Mouse (Mus musculus) heart, embryonic 10.5 days (tissue): ENCODE data around the gene Saa2. TPM values are rescaled to one million over a fixed set of nuclear protein-coding genes. Genes with fewer than 3 reads are reported as not detected.
"Not testable (repeated sequence)": the region's sequence is repeated elsewhere in the genome, so short reads cannot be mapped to it uniquely, and the experiment has no call there.

Experiments used
- DNase-seq: peaks from one replicate; pipeline ENCODE4 v3.0.0-alpha.2; 2017; ENCODE audit warnings: low spot score
- H3K27ac ChIP-seq: fragments of 300-500 bp; sonication (generic); 2 replicates; pipeline ENCODE4 v1.5.1; 2016; ENCODE audit warnings: mild to moderate bottlenecking
- H3K27me3 ChIP-seq: fragments of 300-500 bp; sonication (generic); 2 replicates; pipeline ENCODE4 v1.6.1; 2016; ENCODE audit warnings: mild to moderate bottlenecking; ENCODE audit not compliant: poor library complexity, insufficient read depth, severe bottlenecking
- H3K36me3 ChIP-seq: fragments of 300-500 bp; sonication (generic); 2 replicates; pipeline ENCODE4 v1.6.1; 2016; ENCODE audit warnings: mild to moderate bottlenecking, moderate library complexity
- H3K4me1 ChIP-seq: fragments of 300-500 bp; sonication (generic); 2 replicates; pipeline ENCODE4 v1.6.1; 2016; ENCODE audit warnings: mild to moderate bottlenecking
- H3K4me3 ChIP-seq: fragments of 300-500 bp; sonication (generic); 2 replicates; pipeline ENCODE4 v1.5.1; 2016; ENCODE audit warnings: mild to moderate bottlenecking, moderate library complexity
- H3K9me3 ChIP-seq: fragments of 300-500 bp; sonication (generic); 2 replicates; pipeline ENCODE4 v1.6.1; 2016; ENCODE audit warnings: mild to moderate bottlenecking, moderate library complexity
- WGBS: fragments of 180-500 bp; shearing (Covaris S2); methylation state at CpG from one replicate; pipeline ENCODE4 v1.1.7; 2016; 5-methylcytosine and 5-hydroxymethylcytosine counted together
- polyA plus RNA-seq: library from polyadenylated mRNA; unstranded; fragments of >200 nt; fragmentation: Nextera tagmentation; extraction: Ambion mirVana; gene quantifications from 2 replicates; pipeline ENCODE4 v1.2.1, GENCODE M21; 2016

Saa2 gene
- polyA plus RNA-seq, 1 experiment from 2014 or later, result 2.5 TPM

DNA sequence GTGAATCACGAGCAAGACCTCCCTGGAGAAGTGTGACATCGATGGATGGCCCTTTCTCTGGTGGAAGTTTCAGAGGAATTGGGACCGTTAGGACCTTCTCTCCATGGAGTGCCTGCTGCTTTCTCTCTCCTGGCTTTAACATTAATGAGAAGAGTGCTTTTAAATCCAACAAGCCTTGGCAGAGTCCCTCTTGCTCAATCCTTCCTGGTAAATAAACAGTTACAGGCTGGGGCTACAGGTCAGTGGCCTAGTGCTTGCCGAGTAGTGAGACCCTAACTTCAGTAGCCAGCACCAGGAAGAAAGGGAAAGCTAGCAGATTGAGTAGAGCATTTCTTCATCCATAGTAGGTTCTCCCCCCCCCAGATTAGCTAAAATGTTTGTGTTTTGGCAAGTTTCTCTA lies 19.1 kb upstream of the Saa2 start, which contains the start of gene Saa4:
Gene Saa4 (minus strand): TSS at position 146 of the 400 bp plus-strand sequence.
- peaks cover 7% of the 10 kb centered on the region; the same call in 1 of the 2 replicates for H3K4me1 ChIP-seq
- no peak for DNase-seq
- no peak within 1 kb of the TSS for H3K4me3 ChIP-seq
- no peaks in the 10 kb centered on the region; the same call in 1 of the 2 replicates for H3K27me3 ChIP-seq
- no peaks in the 10 kb centered on the region for H3K36me3 ChIP-seq
- H3K27ac ChIP-seq, result no peak within 1 kb of the TSS
- no peaks in the 10 kb centered on the region for H3K9me3 ChIP-seq
- WGBS, result 67% methylated on average over 4 of the region's 4 CpGs

DNA sequence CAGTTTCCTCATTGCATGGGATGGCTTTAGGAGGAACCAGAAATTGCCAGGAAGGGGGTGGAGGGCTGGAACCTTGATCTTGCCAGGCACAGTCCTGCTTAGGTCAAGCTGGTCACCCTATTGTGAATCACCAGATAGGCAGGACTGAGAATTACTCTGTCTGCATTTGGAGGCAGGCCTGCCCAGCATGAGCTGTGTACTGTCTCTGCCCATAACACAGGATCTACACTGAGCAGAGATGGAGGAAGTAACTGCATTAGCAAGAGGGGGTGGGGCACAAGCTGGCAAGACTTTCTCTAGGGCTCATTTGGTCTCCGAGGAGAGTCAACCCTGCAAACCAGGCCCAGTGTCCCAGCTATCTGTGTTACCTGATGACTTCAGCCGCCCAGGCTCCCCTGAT lies 16.6 kb upstream of the Saa2 start:
- H3K27me3 ChIP-seq, result no peaks in the 10 kb centered on the region; the same call in 1 of the 2 replicates
- no peaks in the 10 kb centered on the region for H3K9me3 ChIP-seq
- 0 out of 2 replicates have a peak, but pooled peaks cover 4% of the 10 kb centered on the region for H3K4me1 ChIP-seq
- no peak overlapping the region for H3K27ac ChIP-seq
- no peak overlapping the region for H3K4me3 ChIP-seq
- 67% methylated on average over 2 of the region's 2 CpGs for WGBS
- no peak for DNase-seq
- H3K36me3 ChIP-seq, result no peaks in the 10 kb centered on the region

DNA sequence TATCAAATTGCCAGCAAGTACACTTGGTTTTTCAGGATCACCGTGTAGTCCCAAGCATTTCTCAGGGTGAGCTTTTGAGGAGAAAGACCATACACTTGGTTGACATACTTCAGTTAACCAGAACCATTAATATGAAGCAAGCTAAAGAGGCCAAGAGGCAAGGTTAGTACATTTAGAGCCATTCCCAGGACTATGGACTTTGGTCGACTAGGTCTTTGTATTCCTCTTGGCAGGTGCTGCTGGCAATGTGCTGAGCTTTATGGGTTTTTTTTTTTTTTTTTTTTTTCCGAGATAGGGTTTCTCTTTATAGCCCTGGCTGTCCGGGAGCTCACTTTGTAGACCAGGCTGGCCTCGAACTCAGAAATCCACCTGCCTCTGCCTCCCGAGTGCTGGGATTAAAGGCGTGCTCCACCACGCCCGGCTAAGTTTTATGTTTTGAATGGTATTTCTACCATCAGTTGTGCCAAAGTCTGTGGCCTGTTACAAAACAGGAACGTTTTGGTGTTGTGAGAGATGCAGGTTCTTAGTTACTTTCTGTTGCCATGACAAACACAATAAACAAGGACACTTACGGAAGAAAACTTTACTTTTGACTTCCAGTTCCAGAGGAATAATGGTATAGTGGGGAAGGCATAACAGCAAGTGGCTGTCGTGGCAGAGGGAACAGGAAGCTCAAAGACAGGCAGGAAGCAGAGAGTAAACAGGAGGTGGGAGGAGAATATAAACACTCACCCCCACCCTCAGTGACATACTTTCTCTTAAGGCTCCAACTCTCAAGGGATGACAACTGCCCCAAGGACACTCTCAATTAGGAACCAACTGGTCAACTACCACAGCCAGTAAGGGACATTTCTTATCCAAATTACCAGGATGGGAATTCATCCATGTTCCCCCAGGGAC lies 12.8 kb upstream of the Saa2 start:
- no peak for DNase-seq
- Histone ChIP-seq H3K27ac (no peak overlapping the region), H3K4me1 (0 out of 2 replicates have a peak, but pooled peaks cover 4% of the 10 kb centered on the region), H3K4me3 (no peak overlapping the region), H3K27me3 (no peaks in the 10 kb centered on the region; the same call in 1 of the 2 replicates), H3K36me3 (no peaks in the 10 kb centered on the region), H3K9me3 (no peaks in the 10 kb centered on the region)
- WGBS, result 70% methylated on average over 12 of the region's 12 CpGs

DNA sequence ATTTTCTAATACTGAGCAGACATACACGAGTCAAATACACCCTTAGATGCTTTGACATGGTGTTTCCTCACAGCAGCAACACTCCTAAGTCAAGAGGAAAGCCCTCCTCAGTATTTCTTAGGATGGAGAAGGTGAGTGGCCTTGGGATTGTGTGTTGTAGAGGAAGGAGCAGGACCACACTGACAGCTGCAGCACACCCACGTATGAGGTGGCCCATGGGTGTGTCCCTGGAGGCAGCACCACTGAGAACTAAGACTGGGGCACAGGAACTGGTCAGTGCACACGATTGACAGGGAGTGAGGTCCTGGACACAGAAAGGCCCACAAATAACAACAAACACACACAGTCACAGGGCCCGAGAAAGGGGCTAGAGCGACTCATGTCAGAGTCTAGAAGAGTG lies 11.5 kb upstream of the Saa2 start:
- 72% methylated on average over 5 of the region's 5 CpGs for WGBS
- H3K36me3 ChIP-seq, H3K9me3 ChIP-seq, H3K4me1 ChIP-seq, DNase-seq, H3K27me3 ChIP-seq, H3K27ac ChIP-seq, H3K4me3 ChIP-seq: not testable (repeated sequence)

DNA sequence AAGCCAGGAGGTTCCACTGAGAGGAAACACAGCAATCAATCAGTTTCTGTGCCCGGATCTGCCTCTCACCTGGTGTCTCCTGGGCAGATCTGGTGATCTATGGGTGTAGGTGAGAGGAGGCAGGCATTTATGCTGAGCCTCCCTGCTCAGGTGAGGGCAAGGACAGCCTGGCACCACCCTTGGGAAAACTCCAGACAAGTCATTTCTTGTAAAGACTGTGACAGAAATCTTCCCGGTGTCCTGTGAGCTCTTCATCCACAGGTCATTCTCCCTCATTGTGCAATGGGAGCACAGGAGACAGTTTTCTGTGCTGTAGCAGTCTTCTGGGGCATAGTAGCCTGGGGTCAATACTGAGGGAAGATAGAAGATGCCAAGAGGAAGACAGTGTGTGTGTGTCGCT lies 8.7 kb upstream of the Saa2 start, which contains the start of gene Saa1:
Gene Saa1 (minus strand): TSS at position 101 of the 400 bp plus-strand sequence.
- not testable (repeated sequence) for H3K4me3 ChIP-seq, DNase-seq
- WGBS, result 77% methylated on average over 3 of the region's 3 CpGs

DNA sequence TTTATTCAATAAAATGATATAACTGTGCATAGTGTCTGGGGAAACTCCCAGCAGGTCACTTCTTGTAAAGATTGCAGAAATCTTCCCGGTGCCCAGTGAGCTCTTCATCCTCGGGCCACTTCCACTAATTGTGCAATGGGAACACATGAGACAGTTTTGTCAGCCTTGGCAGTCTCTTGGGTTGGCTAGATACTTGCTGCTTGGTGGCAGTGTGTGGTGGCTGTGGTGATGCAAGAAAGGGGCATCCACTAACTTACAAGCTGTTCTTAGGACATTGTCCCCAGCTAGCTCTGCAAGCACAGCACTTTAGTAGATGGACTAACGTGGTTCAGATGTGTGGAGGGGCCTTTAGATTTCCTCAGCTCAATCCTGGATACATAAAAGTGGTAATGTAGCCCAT lies 5.8 kb upstream of the Saa2 start:
- Histone ChIP-seq H3K27ac (no peak overlapping the region), H3K27me3 (no peaks in the 10 kb centered on the region), H3K4me3 (no peak overlapping the region), H3K36me3 (no peaks in the 10 kb centered on the region), H3K4me1 (no peaks in the 10 kb centered on the region), H3K9me3 (no peaks in the 10 kb centered on the region)
- DNase-seq, result no peak
- 82% methylated on average over 3 of the region's 3 CpGs for WGBS

More for the DNA sequence above, 8.7 kb upstream of the Saa2 start, which contains the start of gene Saa1:
- H3K27ac ChIP-seq, H3K27me3 ChIP-seq, H3K36me3 ChIP-seq, H3K4me1 ChIP-seq, H3K9me3 ChIP-seq: not testable (repeated sequence)

DNA sequence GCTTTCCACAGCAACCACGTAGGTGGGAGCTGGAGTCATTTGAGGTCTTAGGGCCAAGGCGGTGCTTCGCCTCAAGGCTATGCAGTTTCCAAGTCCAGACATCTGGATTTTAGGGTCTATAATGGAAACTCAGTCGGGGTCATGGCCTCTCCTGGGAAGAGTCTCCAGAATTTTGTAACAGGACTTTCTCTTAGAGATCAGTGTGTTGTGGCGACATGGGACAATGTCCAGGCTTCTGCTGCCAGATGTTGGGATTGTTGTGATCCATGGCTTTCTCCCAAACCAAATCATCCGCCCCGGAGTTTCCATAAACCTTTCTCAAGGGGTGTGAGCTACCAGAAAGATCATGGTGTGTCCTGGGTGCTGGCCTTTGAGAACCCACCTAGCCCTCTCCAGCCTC lies 5.2 kb upstream of the Saa2 start:
- Histone ChIP-seq H3K27me3 (no peaks in the 10 kb centered on the region), H3K4me1 (no peaks in the 10 kb centered on the region), H3K9me3 (no peaks in the 10 kb centered on the region), H3K4me3 (no peak overlapping the region), H3K27ac (no peak overlapping the region), H3K36me3 (no peaks in the 10 kb centered on the region)
- DNase-seq, result no peak
- WGBS, result 82% methylated on average over 7 of the region's 7 CpGs

DNA sequence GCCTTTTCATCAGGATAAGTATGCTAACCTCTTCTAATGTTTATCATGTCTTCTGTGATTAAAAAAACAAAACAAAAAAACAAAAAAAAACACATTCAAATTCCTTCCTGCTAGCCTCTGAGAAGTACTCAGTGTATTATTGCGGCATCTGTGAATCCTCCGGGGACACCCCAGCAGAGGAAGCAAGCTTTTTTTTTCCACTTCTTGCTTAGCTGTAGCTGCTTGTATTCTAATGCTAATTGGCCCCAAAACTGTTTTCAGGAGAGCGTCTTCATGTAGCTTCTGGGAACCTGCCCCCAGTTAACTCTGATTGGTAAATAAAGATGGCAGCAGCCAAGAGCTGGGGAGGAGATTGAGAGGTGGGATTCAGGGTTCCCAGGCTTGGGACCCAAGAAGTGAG lies 3.1 kb upstream of the Saa2 start:
- Histone ChIP-seq H3K9me3 (no peaks in the 10 kb centered on the region), H3K4me3 (no peak overlapping the region), H3K27me3 (no peaks in the 10 kb centered on the region), H3K4me1 (no peaks in the 10 kb centered on the region), H3K27ac (no peak overlapping the region), H3K36me3 (no peaks in the 10 kb centered on the region)
- WGBS, result 60% methylated on average over 3 of the region's 3 CpGs
- DNase-seq, result no peak

DNA sequence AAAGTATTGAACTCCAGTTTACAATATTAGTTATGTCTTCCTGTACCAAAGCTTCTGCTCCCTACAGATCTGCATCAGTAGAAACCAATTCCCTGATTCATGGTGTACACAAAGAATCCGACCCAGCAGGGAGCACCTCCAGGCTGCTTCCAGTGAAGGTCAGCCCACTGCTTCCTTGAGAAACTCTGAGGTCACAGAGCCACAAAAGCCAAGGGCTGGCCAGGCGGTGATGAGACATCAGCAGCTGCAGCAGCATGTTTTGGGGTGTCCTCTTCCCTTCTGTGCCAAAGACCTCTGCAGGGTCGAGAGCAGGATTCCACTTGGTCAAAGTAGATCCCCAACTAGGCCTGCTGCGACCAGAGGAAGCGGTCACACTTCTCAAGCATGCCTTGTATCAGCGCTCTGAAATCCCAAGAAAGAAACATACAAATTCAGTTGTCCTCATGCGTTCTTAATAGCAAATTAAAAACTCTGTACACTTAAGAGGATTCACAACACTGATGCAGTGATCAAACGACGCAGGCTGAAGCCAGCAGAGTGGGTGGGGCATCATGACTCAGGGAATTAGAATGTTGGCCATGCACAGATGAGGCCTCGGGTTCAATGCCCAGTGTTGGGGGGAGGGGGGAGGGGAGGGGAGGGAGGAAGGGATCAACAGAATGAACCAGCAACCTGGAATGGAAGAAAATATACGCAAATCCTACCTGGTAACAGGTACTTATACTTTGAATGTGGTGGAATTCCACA lies 9.6 kb downstream of the Saa2 start:
- Histone ChIP-seq H3K4me3 (no peak overlapping the region), H3K27ac (no peak overlapping the region), H3K9me3 (no peaks in the 10 kb centered on the region), H3K27me3 (no peaks in the 10 kb centered on the region), H3K36me3 (peaks cover 63% of the 10 kb centered on the region), H3K4me1 (no peaks in the 10 kb centered on the region)
- DNase-seq, result no peak
- WGBS, result 68% methylated on average over 11 of the region's 11 CpGs

DNA sequence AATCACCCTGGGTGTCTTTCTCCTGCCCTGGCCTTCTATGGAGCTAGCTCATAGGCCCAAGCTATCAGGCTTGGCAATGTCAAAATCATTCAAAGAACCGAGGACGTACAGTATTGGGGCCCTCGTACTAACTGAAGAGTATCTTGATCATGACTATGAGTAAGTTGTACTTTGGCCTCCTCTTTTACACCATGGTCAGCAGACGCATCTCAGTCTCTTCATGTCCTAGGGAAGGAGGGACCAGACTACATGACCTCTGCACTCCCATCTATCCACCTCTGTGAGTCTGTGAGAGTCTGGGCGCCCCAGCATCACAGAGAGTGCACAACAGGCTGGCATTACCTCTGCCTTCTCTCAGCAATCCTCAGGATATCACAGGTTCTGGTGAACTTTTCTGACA lies 11.0 kb downstream of the Saa2 start:
- no peak for DNase-seq
- WGBS, result 90% methylated on average over 5 of the region's 5 CpGs
- H3K4me3 ChIP-seq, result no peak overlapping the region
- peaks cover 71% of the 10 kb centered on the region for H3K36me3 ChIP-seq
- no peak overlapping the region for H3K27ac ChIP-seq
- H3K4me1 ChIP-seq, result no peaks in the 10 kb centered on the region
- H3K27me3 ChIP-seq, result no peaks in the 10 kb centered on the region
- H3K9me3 ChIP-seq, result no peaks in the 10 kb centered on the region

DNA sequence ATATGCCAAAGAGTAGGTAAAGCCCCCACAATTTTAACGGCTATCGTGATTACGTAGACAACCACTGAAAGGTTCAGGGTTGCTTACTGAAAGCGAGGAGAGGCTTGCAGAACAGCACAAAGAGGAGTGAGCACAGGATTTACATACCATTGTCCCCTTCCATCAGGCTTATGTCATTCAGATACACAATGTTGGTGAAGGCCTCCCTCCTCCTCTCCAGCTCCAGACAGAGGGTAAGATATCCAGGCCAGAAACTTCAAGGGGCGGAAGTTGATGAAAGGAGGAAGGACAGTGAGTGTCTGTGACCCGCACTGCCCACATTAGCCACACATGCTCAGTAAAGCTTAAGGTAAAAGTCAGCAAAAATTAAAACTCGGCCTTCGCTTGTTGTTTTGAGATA lies 13.1 kb downstream of the Saa2 start:
- DNase-seq, result no peak
- H3K4me3 ChIP-seq, result no peak overlapping the region
- H3K36me3 ChIP-seq, result peaks cover 84% of the 10 kb centered on the region
- no peaks in the 10 kb centered on the region for H3K4me1 ChIP-seq
- WGBS, result 87% methylated on average over 8 of the region's 8 CpGs
- no peaks in the 10 kb centered on the region for H3K9me3 ChIP-seq
- no peak overlapping the region for H3K27ac ChIP-seq
- H3K27me3 ChIP-seq, result no peaks in the 10 kb centered on the region

DNA sequence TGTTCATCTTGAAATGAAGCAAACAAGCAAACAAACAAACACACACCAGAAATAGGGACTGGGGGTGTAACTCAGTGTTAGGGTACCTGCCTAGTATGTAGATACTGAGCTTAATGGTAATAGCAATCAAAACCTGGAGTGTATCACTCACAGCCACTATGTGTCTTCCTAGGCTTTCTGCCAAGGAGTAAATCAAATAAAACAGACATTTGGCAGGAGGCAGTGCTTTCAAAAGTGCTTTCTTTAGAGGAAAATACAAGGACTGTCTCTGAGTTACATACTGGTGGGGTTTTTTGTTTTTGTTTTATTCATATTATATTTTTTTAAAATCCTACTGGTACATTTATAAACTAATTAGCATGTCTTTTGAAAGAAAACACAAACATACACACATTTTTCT lies 15.8 kb downstream of the Saa2 start:
- H3K27me3 ChIP-seq, result no peaks in the 10 kb centered on the region

DNA sequence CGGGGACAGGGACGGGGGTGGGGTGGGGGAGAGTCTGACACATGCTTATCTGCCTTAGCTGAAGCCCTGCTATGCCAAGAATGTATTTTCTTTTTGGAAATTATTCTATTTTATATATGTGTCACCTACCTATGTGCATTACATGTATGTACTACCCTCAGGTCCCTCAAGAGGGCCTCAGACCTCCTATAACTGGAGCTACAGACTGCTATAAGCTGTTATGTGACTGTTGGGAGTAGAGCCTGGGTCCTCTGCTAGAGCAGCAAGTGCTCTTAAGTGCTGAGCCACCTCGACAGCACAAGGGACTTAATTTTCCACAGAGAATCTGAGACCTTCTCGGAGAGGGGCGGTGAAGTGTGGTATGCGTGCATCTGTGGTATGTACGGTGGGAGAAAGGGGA lies 16.9 kb downstream of the Saa2 start:
- Histone ChIP-seq H3K27ac (no peak overlapping the region), H3K36me3 (peaks cover 71% of the 10 kb centered on the region), H3K4me1 (no peaks in the 10 kb centered on the region), H3K9me3 (no peaks in the 10 kb centered on the region), H3K4me3 (no peak overlapping the region), H3K27me3 (no peaks in the 10 kb centered on the region)
- 83% methylated on average over 7 of the region's 7 CpGs for WGBS
- DNase-seq, result no peak

More for the DNA sequence above, 15.8 kb downstream of the Saa2 start:
- no peak for DNase-seq
- no peaks in the 10 kb centered on the region for H3K9me3 ChIP-seq
- no peaks in the 10 kb centered on the region for H3K4me1 ChIP-seq
- H3K4me3 ChIP-seq, result no peak overlapping the region
- H3K36me3 ChIP-seq, result peaks cover 73% of the 10 kb centered on the region
- no peak overlapping the region for H3K27ac ChIP-seq
